Comparison of ENCODE assay signal across 19 mouse cellular contexts in genomic region chr6:106980188-106980587, GRCm38 (mm10).
A peak's percentile ranks its signal among the peaks of the same experiment; 100 is the strongest.
DNase-seq lines count a peak whose midpoint lies in the region; ATAC-seq and TF ChIP-seq lines count a peak whose summit lies in the region.
"Had no signal": no experiment of that assay in that cellular context is flagged by ENCODE, and none has a peak within 500 bp of the region (broad histone marks: within the 10 kb centered on the region; RNA-seq: fewer than 3 reads in every experiment).

No protein-coding gene starts in this region.

- ATAC-seq in hindbrain, embryonic 14.5 days (ENCODE audit: low FRiP score): no peak
- no peak for ATAC-seq in midbrain, postnatal 0 days (ENCODE audit: low FRiP score)
- no peak for ATAC-seq in midbrain, embryonic 11.5 days (ENCODE audit: low FRiP score)
- ATAC-seq in heart, embryonic 11.5 days (replicated peaks; ENCODE audit: insufficient number of reproducible peaks, low FRiP score, low TSS enrichment): no peak
- ATAC-seq: forebrain, embryonic 15.5 days had no signal

- no peak; the same call in 1 of the 2 replicates for TF ChIP-seq CTCF in midbrain, postnatal 0 days (IDR thresholded peaks at IDR 0.05)
- TF ChIP-seq CTCF in kidney, adult 2 months (conservative IDR thresholded peaks at IDR 0.05; ENCODE audit: insufficient read depth, insufficient read length, low read depth, low read length): no peak

- no peak for TF ChIP-seq POLR2A in kidney, adult 2 months (IDR thresholded peaks at IDR 0.05; ENCODE audit: low read depth, low read length)

- no peak overlapping the region for H3K9ac ChIP-seq in hindbrain, embryonic 14.5 days
- H3K9ac ChIP-seq in midbrain, postnatal 0 days (replicated peaks; ENCODE audit: low read length, poor library complexity, severe bottlenecking): no peak overlapping the region
- H3K9ac ChIP-seq in midbrain, embryonic 11.5 days (ENCODE audit: low read length): no peak overlapping the region
- H3K9ac ChIP-seq in heart, embryonic 11.5 days (ENCODE audit: low read depth, low read length): no peak overlapping the region
- H3K9ac ChIP-seq: embryonic facial prominence, embryonic 13.5 days; forebrain, embryonic 15.5 days; heart, embryonic 12.5 days; hindbrain, embryonic 15.5 days had no signal

- WGBS in hindbrain, embryonic 14.5 days: 23% methylated on average over 4 of the region's 4 CpGs
- WGBS in hindbrain, embryonic 10.5 days: 58% methylated on average over 4 of the region's 4 CpGs
- 27% methylated on average over 4 of the region's 4 CpGs for WGBS in midbrain, postnatal 0 days
- 70% methylated on average over 4 of the region's 4 CpGs for whole genome bisulfite sequencing in midbrain, embryonic 11.5 days
- WGBS in heart, embryonic 11.5 days (ENCODE audit: insufficient replicate concordance): 81% methylated on average over 4 of the region's 4 CpGs
- 78% methylated on average over 4 of the region's 4 CpGs for WGBS in kidney, adult 2 months

- H3K4me3 ChIP-seq in hindbrain, embryonic 14.5 days (replicated peaks; ENCODE audit: low read length): no peak overlapping the region
- H3K4me3 ChIP-seq in hindbrain, embryonic 10.5 days: no peak overlapping the region
- no peak overlapping the region for H3K4me3 ChIP-seq in midbrain, postnatal 0 days (ENCODE audit: low read depth, low read length)
- H3K4me3 ChIP-seq in midbrain, embryonic 11.5 days (ENCODE audit: low read depth, low read length): no peak overlapping the region
- H3K4me3 ChIP-seq in heart, embryonic 11.5 days (ENCODE audit: low read depth, low read length): no peak overlapping the region
- no peak overlapping the region for H3K4me3 ChIP-seq in kidney, adult 2 months (ENCODE audit: insufficient read depth, low read depth, low read length)
- H3K4me3 ChIP-seq: embryonic facial prominence, embryonic 13.5 days; forebrain, embryonic 15.5 days; heart, adult 2 months; heart, embryonic 12.5 days; hindbrain, embryonic 15.5 days had no signal

- peak; percentile 3 for DNase-seq in embryo, embryonic 11 days
- DNase-seq in embryo, embryonic 10 days (ENCODE audit: low spot score): no peak
- peak; percentile 33 for DNase-seq in hindbrain, embryonic 14.5 days (ENCODE audit: low spot score)
- no peak for DNase-seq in hindbrain, embryonic 10.5 days (ENCODE audit: low spot score)
- DNase-seq in midbrain, postnatal 0 days (ENCODE audit: low spot score): peak; percentile 20
- DNase-seq in midbrain, embryonic 11.5 days (ENCODE audit: low spot score, missing footprints): no peak
- no peak for DNase-seq in kidney, adult 2 months
- DNase-seq: adrenal gland, adult 2 months; adrenal gland, postnatal 25 days; cerebellum, adult 2 months; cerebellum, postnatal 14 days; gastrocnemius, postnatal 14 days; heart, adult 2 months; kidney, adult 18-20 months had no signal

- H3K27me3 ChIP-seq in hindbrain, embryonic 14.5 days (ENCODE audit: control insufficient read depth, insufficient read depth, low read length): no peaks in the 10 kb centered on the region
- no peaks in the 10 kb centered on the region for H3K27me3 ChIP-seq in hindbrain, embryonic 10.5 days (ENCODE audit: insufficient read depth, poor library complexity, severe bottlenecking)
- H3K27me3 ChIP-seq in midbrain, postnatal 0 days (ENCODE audit: insufficient read depth, low read length): no peaks in the 10 kb centered on the region
- no peaks in the 10 kb centered on the region for H3K27me3 ChIP-seq in midbrain, embryonic 11.5 days (ENCODE audit: control insufficient read depth, insufficient read depth, low read length)
- no peaks in the 10 kb centered on the region for H3K27me3 ChIP-seq in heart, embryonic 11.5 days (ENCODE audit: control insufficient read depth, insufficient read depth, low read length)
- H3K27me3 ChIP-seq in kidney, adult 2 months (replicated peaks; ENCODE audit: control insufficient read depth, insufficient read depth, low read length): no peaks in the 10 kb centered on the region
- H3K27me3 ChIP-seq: embryonic facial prominence, embryonic 13.5 days; forebrain, embryonic 15.5 days; heart, embryonic 12.5 days; hindbrain, embryonic 15.5 days had no signal

- 0 out of 2 replicates have a peak, but pooled peaks cover 6% of the 10 kb centered on the region for H3K4me1 ChIP-seq in hindbrain, embryonic 14.5 days (replicated peaks; ENCODE audit: control insufficient read depth, insufficient read depth, low read length)
- peaks cover 13% of the 10 kb centered on the region; the same call in 1 of the 2 replicates for H3K4me1 ChIP-seq in hindbrain, embryonic 10.5 days (replicated peaks)
- 0 out of 2 replicates have a peak, but pooled peaks cover 2% of the 10 kb centered on the region for H3K4me1 ChIP-seq in midbrain, postnatal 0 days (ENCODE audit: insufficient read depth, low read length)
- no peaks in the 10 kb centered on the region for H3K4me1 ChIP-seq in midbrain, embryonic 11.5 days (ENCODE audit: control insufficient read depth, insufficient read depth, low read length)
- no peaks in the 10 kb centered on the region for H3K4me1 ChIP-seq in heart, embryonic 11.5 days (ENCODE audit: control insufficient read depth, insufficient read depth, low read length)
- no peaks in the 10 kb centered on the region for H3K4me1 ChIP-seq in kidney, adult 2 months (ENCODE audit: control insufficient read depth, insufficient read depth, low read length)
- H3K4me1 ChIP-seq: embryonic facial prominence, embryonic 13.5 days; heart, embryonic 12.5 days; hindbrain, embryonic 15.5 days had no signal

- no peak overlapping the region for H3K4me2 ChIP-seq in hindbrain, embryonic 14.5 days (replicated peaks)
- H3K4me2 ChIP-seq in midbrain, postnatal 0 days (ENCODE audit: low read depth, low read length, poor library complexity, severe bottlenecking): no peak overlapping the region
- H3K4me2 ChIP-seq in midbrain, embryonic 11.5 days: no peak overlapping the region
- no peak overlapping the region for H3K4me2 ChIP-seq in heart, embryonic 11.5 days
- H3K4me2 ChIP-seq: embryonic facial prominence, embryonic 13.5 days; forebrain, embryonic 15.5 days; heart, embryonic 12.5 days; hindbrain, embryonic 15.5 days had no signal

- H3K36me3 ChIP-seq in hindbrain, embryonic 14.5 days (replicated peaks; ENCODE audit: control insufficient read depth, insufficient read depth): no peaks in the 10 kb centered on the region
- H3K36me3 ChIP-seq in hindbrain, embryonic 10.5 days: no peaks in the 10 kb centered on the region
- H3K36me3 ChIP-seq in midbrain, postnatal 0 days (ENCODE audit: insufficient read depth, low read length): no peaks in the 10 kb centered on the region
- no peaks in the 10 kb centered on the region for H3K36me3 ChIP-seq in midbrain, embryonic 11.5 days (ENCODE audit: control insufficient read depth, insufficient read depth, low read length)
- H3K36me3 ChIP-seq in heart, embryonic 11.5 days (ENCODE audit: control insufficient read depth, insufficient read depth, low read length): no peaks in the 10 kb centered on the region
- no peaks in the 10 kb centered on the region for H3K36me3 ChIP-seq in kidney, adult 2 months (ENCODE audit: control insufficient read depth, insufficient read depth, low read length)
- H3K36me3 ChIP-seq: embryonic facial prominence, embryonic 13.5 days; forebrain, embryonic 15.5 days; heart, embryonic 12.5 days; hindbrain, embryonic 15.5 days had no signal

- no peaks in the 10 kb centered on the region for H3K9me3 ChIP-seq in hindbrain, embryonic 14.5 days (ENCODE audit: control insufficient read depth, low read length)
- H3K9me3 ChIP-seq in hindbrain, embryonic 10.5 days: no peaks in the 10 kb centered on the region
- no peaks in the 10 kb centered on the region for H3K9me3 ChIP-seq in midbrain, postnatal 0 days (ENCODE audit: low read length)
- H3K9me3 ChIP-seq in midbrain, embryonic 11.5 days (ENCODE audit: control insufficient read depth, low read length): no peaks in the 10 kb centered on the region
- H3K9me3 ChIP-seq in heart, embryonic 11.5 days (replicated peaks; ENCODE audit: control insufficient read depth, low read length): no peaks in the 10 kb centered on the region
- H3K9me3 ChIP-seq: embryonic facial prominence, embryonic 13.5 days; forebrain, embryonic 15.5 days; hindbrain, embryonic 15.5 days had no signal

- no peak overlapping the region for H3K27ac ChIP-seq in hindbrain, embryonic 14.5 days
- no peak overlapping the region for H3K27ac ChIP-seq in hindbrain, embryonic 10.5 days
- no peak overlapping the region for H3K27ac ChIP-seq in midbrain, postnatal 0 days (ENCODE audit: low read depth, low read length)
- no peak overlapping the region for H3K27ac ChIP-seq in midbrain, embryonic 11.5 days (ENCODE audit: low read depth, low read length)
- no peak overlapping the region for H3K27ac ChIP-seq in heart, embryonic 11.5 days (ENCODE audit: low read depth, low read length)
- H3K27ac ChIP-seq in kidney, adult 2 months (ENCODE audit: insufficient read depth, low read depth, low read length): no peak overlapping the region
- H3K27ac ChIP-seq: embryonic facial prominence, embryonic 13.5 days; forebrain, embryonic 15.5 days; heart, adult 2 months; hindbrain, embryonic 15.5 days had no signal

Comparison
In these comparisons a context has a peak if more than half of its experiments do, and no peak if none do; other contexts are left out.
1. DNase-seq: peak in embryo, embryonic 11 days (single experiment), hindbrain, embryonic 14.5 days (single experiment) and midbrain, postnatal 0 days (single experiment); none in embryo, embryonic 10 days (single experiment), hindbrain, embryonic 10.5 days (single experiment), midbrain, embryonic 11.5 days (single experiment) and kidney, adult 2 months (single experiment).